Mouse (Mus musculus) brain, adult 2 months (tissue): ENCODE measurements at regions not wholly inside any gene's neighbourhood (a gene's known extent, or its start where the extent isn't known, plus 50 kb on each side); places are given as distances from the start of the nearest gene placed in this dataset.

ENCODE experiments used
- DNase-seq: peaks from one replicate; pipeline ENCODE4 v3.0.0; 2011; ENCODE audit warnings: low read depth, low spot score

GRCm38 (mm10) chr9:33209083-33209482, 573.1 kb downstream of the Ets1 start:
- DNase-seq: peak; percentile 20

- DNase-seq: peak; percentile 16
Measured at GRCm38 (mm10) chr9:33214523-33214922, 578.5 kb downstream of the Ets1 start.

- DNase-seq: peak; percentile 56
Measured at GRCm38 (mm10) chr9:33220981-33221380, 585.0 kb downstream of the Ets1 start.

GRCm38 (mm10) chr9:33222066-33222805, 586.2 kb downstream of the Ets1 start:
- DNase-seq: no peak

GRCm38 (mm10) chr9:33233699-33234131, 597.7 kb downstream of the Ets1 start:
- DNase-seq: peak; percentile 12

- DNase-seq: peak; percentile 18
Measured at GRCm38 (mm10) chr9:33238190-33238589, 602.2 kb downstream of the Ets1 start.

- DNase-seq: no peak
Measured at GRCm38 (mm10) chr9:33238846-33239245, 602.8 kb downstream of the Ets1 start.

- no peak for DNase-seq
Measured at GRCm38 (mm10) chr9:33240506-33240905, 604.5 kb downstream of the Ets1 start.

- no peak for DNase-seq
Measured at GRCm38 (mm10) chr9:33240914-33241635, 605.1 kb downstream of the Ets1 start.

GRCm38 (mm10) chr9:33246932-33247331, 610.9 kb downstream of the Ets1 start:
- DNase-seq: peak; percentile 80

GRCm38 (mm10) chr9:33258241-33258640, 622.2 kb downstream of the Ets1 start:
- DNase-seq: peak; percentile 20

GRCm38 (mm10) chr9:33260171-33260570, 624.1 kb downstream of the Ets1 start:
- DNase-seq: peak; percentile 84

- peak; percentile 95 for DNase-seq
Measured at GRCm38 (mm10) chr9:33289381-33289780, 653.4 kb downstream of the Ets1 start.

- DNase-seq: peak; percentile 80
Measured at GRCm38 (mm10) chr9:33292116-33292515, 656.1 kb downstream of the Ets1 start.

- peak; percentile 10 for DNase-seq
Measured at GRCm38 (mm10) chr9:33295925-33296324, 659.9 kb downstream of the Ets1 start.

GRCm38 (mm10) chr9:33319525-33320025, 683.6 kb downstream of the Ets1 start:
- DNase-seq: no peak

- DNase-seq: peak; percentile 70
Measured at GRCm38 (mm10) chr9:33327722-33328121, 691.7 kb downstream of the Ets1 start.

- no peak for DNase-seq
Measured at GRCm38 (mm10) chr9:33350258-33350657, 714.2 kb downstream of the Ets1 start.

- DNase-seq: no peak
Measured at GRCm38 (mm10) chr9:33356621-33357020, 720.6 kb downstream of the Ets1 start.

- no peak for DNase-seq
Measured at GRCm38 (mm10) chr9:33360966-33361365, 724.9 kb downstream of the Ets1 start.

- peak; percentile 75 for DNase-seq
Measured at GRCm38 (mm10) chr9:33389170-33389569, 753.1 kb downstream of the Ets1 start.

- DNase-seq: no peak
Measured at GRCm38 (mm10) chr9:33404691-33405090, 768.7 kb downstream of the Ets1 start.

- DNase-seq: no peak
Measured at GRCm38 (mm10) chr9:33407517-33407916, 771.5 kb downstream of the Ets1 start.
